Mouse (Mus musculus) thymus, adult 2 months (tissue): ENCODE measurements around the gene Msantd1.

Experiments used
- CTCF ChIP-seq: fragments of 200-500 bp; IDR thresholded peaks from 2 replicates; pipeline ENCODE4 v1.5.1; 2012; ENCODE audit warnings: mild to moderate bottlenecking, control low read depth, low read length, moderate library complexity, borderline replicate concordance; ENCODE audit not compliant: control insufficient read depth, poor library complexity, insufficient read depth; ENCODE audit errors: extremely low read depth
- POLR2A ChIP-seq: fragments of 200-500 bp; IDR thresholded peaks from 2 replicates; pipeline ENCODE4 v1.6.1; 2012; ENCODE audit warnings: mild to moderate bottlenecking, low read length, control low read depth, moderate library complexity; ENCODE audit not compliant: control insufficient read depth, poor library complexity, insufficient read depth; ENCODE audit errors: extremely low read depth

DNA sequence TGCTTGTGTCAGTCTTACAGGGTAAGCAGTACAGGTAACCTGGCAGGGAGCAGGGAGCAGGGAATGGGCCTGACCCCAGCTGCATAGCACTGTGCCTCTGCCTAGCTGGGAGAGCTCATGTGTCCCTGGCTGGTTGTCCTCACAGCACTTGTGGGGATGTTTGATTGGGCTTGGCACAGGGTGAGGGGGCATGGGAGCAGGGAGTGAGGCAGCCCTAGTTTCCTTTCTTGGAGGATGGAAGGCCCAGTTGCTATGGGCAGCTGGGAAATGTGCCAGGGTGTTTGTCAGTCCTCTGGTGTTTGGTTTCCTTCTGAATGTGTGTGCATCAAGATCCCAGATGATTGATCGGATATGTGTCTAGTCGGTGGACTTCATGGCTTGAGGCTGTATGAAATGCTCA, 49.2 kb downstream of the Msantd1 start:
- TF ChIP-seq CTCF (no peak), POLR2A (no peak)
